Mouse (Mus musculus) layer of hippocampus, adult 8-10 months (tissue): ENCODE data around the gene Cd81. TPM values are rescaled to one million over a fixed set of nuclear protein-coding genes. Genes with fewer than 3 reads are reported as not detected.

Experiments used
- DNase-seq, 2 experiments: peaks; one replicate each; pipeline ENCODE4 v3.0.0; 2022; ENCODE audit warnings: low spot score in 2 of 2
- total RNA-seq, 4 experiments: library from RNA; stranded (reverse); gene quantifications; 2 replicates each; pipeline ENCODE4 v1.2.4; 2022

Cd81 gene
- total RNA-seq, 4 experiments from 2014 or later, result 413 to 631 (median 486) TPM

- no peak for DNase-seq
Observed at GRCm38 (mm10) chr7:143020040-143020439, 32.5 kb upstream of the Cd81 start.

- no peak for DNase-seq
Observed at GRCm38 (mm10) chr7:143020764-143021163, 31.8 kb upstream of the Cd81 start.

- no peak for DNase-seq
Observed at GRCm38 (mm10) chr7:143021356-143022164, 31.0 kb upstream of the Cd81 start.

GRCm38 (mm10) chr7:143023499-143023898, 29.0 kb upstream of the Cd81 start:
- DNase-seq, result no peak

GRCm38 (mm10) chr7:143024293-143024692, 28.2 kb upstream of the Cd81 start:
- no peak for DNase-seq

- no peak for DNase-seq
Observed at GRCm38 (mm10) chr7:143025496-143025895, 27.0 kb upstream of the Cd81 start.

- no peak for DNase-seq
Observed at GRCm38 (mm10) chr7:143027196-143027595, 25.3 kb upstream of the Cd81 start.

- DNase-seq, result no peak
Observed at GRCm38 (mm10) chr7:143031816-143032215, 20.7 kb upstream of the Cd81 start.

GRCm38 (mm10) chr7:143033581-143033980, 19.0 kb upstream of the Cd81 start:
- DNase-seq, result no peak

GRCm38 (mm10) chr7:143034112-143034511, 18.4 kb upstream of the Cd81 start:
- no peak for DNase-seq

GRCm38 (mm10) chr7:143034519-143035450, 17.8 kb upstream of the Cd81 start:
- DNase-seq, result no peak

- DNase-seq, result no peak
Observed at GRCm38 (mm10) chr7:143036787-143037186, 15.8 kb upstream of the Cd81 start.

GRCm38 (mm10) chr7:143037306-143037705, 15.2 kb upstream of the Cd81 start:
- DNase-seq, result no peak

- no peak for DNase-seq
Observed at GRCm38 (mm10) chr7:143038174-143038931, 14.2 kb upstream of the Cd81 start.

GRCm38 (mm10) chr7:143040561-143040960, 12.0 kb upstream of the Cd81 start:
- no peak for DNase-seq

GRCm38 (mm10) chr7:143041138-143041822, 11.3 kb upstream of the Cd81 start:
- no peak for DNase-seq

- no peak for DNase-seq
Observed at GRCm38 (mm10) chr7:143042089-143042488, 10.4 kb upstream of the Cd81 start.

GRCm38 (mm10) chr7:143042897-143043300, 9.6 kb upstream of the Cd81 start:
- DNase-seq, result no peak

GRCm38 (mm10) chr7:143044049-143044825, 8.3 kb upstream of the Cd81 start:
- no peak for DNase-seq

- no peak for DNase-seq
Observed at GRCm38 (mm10) chr7:143044826-143045206, 7.7 kb upstream of the Cd81 start.
